Mouse (Mus musculus) cortical plate, adult 2 months (tissue): ENCODE measurements around the gene Rangap1.

Source experiments
- CTCF ChIP-seq: fragments of 200-500 bp; IDR thresholded peaks from 2 replicates; pipeline ENCODE4 v1.5.1; 2011; ENCODE audit warnings: mild to moderate bottlenecking, control low read depth, low read length; ENCODE audit not compliant: insufficient read depth; ENCODE audit errors: extremely low read depth
- POLR2A ChIP-seq: fragments of 200-500 bp; IDR thresholded peaks from 2 replicates; pipeline ENCODE4 v1.6.1; 2011; ENCODE audit warnings: mild to moderate bottlenecking, low read length, control low read depth; ENCODE audit not compliant: insufficient read depth; ENCODE audit errors: extremely low read depth

GRCm38 (mm10) chr15:81739296-81739695 is 6.0 kb downstream of the Rangap1 start:
- TF ChIP-seq CTCF (no peak), POLR2A (no peak)
